Mouse (Mus musculus) mammary gland, adult 2 months (tissue): ENCODE data around the gene Slc35g3. TPM values are rescaled to one million over a fixed set of nuclear protein-coding genes. Genes with fewer than 3 reads are reported as not detected.

Source experiments
- polyA plus RNA-seq: library from polyadenylated mRNA; depleted of rRNA; stranded (reverse); fragments of >200 nt; gene quantifications from 2 replicates; pipeline ENCODE4 v1.2.3, GENCODE M21; 2012; ENCODE audit warnings: low replicate concordance; rRNA removed

Slc35g3 gene
- polyA plus RNA-seq, result not detected in 2 replicates

GRCm38 (mm10) chr11:69761868-69762267 lies at the start of gene Slc35g3:
Slc35g3 (minus strand) TSS chr11:69761968.

DNA sequence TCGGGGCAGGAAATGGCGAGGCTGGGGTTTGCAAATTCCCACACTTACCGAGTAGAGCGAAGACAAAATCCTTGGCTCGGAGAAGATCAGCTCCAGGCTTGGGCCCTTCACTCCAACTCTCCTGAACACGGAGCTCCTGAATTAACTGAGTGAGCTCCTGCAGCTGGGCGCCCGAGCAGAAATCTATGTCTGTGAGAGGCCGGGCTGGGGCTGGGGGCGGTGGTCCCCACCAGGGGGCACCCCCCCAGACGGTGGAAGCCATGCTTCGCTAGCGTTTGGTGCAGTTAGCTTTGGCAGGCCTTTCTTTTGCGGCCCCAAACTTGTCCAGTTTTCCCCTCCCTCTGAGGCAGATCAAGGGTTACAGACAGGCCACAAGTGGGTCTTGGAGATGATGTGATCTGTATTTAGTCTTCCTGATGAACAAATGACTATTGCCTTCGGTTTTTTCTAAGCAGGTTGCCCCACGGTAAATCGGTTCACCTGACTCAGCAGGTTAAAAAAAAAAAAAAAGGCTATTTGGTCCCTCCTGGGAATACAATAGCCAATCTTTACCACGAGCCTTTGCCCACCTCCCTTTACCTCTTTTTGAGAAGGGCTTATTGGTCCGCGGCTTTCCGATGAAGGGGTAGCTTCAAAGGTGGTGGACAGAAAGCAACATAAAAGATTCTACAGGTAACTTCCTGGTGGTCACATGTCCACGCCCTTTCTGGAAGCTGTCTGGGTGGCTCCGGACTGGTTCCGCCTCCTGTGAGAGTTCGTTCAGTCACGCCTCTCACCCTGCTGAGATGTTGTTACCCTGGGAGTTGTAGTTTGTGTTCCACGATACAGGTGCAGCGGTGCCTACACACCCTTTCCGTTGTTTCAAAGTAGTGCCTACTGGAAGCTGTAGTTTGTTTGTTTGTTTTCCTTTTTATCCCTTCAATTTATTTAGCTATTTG lies 43.5 kb upstream of the Slc35g3 start, which contains the start of gene Tmem102:
Gene Tmem102, minus strand, starts transcription at position 653 of the 938 bp plus-strand sequence.

GRCm38 (mm10) chr11:69801379-69801977 lies 39.7 kb upstream of the Slc35g3 start, which contains the start of gene Fgf11:
Fgf11 (minus strand) TSS chr11:69801857.

GRCm38 (mm10) chr11:69795168-69795982 lies 33.6 kb upstream of the Slc35g3 start, which contains the start of gene Chrnb1:
Chrnb1 (minus strand) TSS chr11:69795943.

GRCm38 (mm10) chr11:69765221-69766125 lies 3.7 kb upstream of the Slc35g3 start, which contains the start of gene Zbtb4:
Zbtb4 (plus strand) TSS chr11:69765912.

DNA sequence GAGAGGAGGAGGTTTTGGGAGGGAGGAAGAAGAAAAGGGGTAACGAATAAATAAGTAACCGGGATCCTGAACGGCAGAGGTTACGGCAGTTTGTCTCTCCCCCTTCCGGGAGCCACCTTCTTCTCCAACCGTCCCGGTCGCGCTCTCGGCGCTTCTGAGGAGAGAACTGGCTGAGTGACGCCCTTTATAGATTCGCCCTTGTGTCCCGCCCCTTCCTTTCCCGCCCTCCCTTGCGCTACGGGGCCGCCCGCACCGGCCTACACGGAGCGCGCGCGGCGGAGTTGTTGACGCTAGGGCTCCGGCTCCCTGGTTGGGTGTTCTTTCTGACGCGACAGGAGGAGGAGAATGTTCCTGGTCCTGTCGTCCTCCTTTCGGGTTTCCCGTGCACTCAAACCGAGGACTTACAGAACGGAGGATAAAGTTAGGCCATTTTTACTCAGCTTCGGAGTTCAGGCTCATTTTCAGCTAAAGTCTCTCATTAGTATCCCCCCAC lies 3.2 kb downstream of the Slc35g3 start, which contains the start of gene Polr2a:
Gene Polr2a, minus strand, starts transcription at position 160 of the 493 bp plus-strand sequence.

Other genes starting within 250 kb of the Slc35g3 start
- gene Dnah2, start 212.9 kb downstream of the Slc35g3 start, polyA plus RNA-seq, result 0.20 and 0.27 TPM in 2 replicates
- gene Efnb3, start 201.8 kb downstream of the Slc35g3 start, polyA plus RNA-seq, result 1.1 and 2.5 TPM in 2 replicates
- gene Wrap53, start 181.7 kb downstream of the Slc35g3 start, polyA plus RNA-seq, result 19.0 and 19.8 TPM in 2 replicates
- 122 and 145 TPM in 2 replicates for gene Trp53, start 181.6 kb downstream of the Slc35g3 start, polyA plus RNA-seq
- 11.6 and 60.5 TPM in 2 replicates for gene Atp1b2, start 156.0 kb downstream of the Slc35g3 start, polyA plus RNA-seq
- gene Shbg, start 144.1 kb downstream of the Slc35g3 start, polyA plus RNA-seq, result 0.08 TPM in 1 of 2 replicates, not detected in the other
- 2.1 and 6.7 TPM in 2 replicates for gene Sat2, start 139.9 kb downstream of the Slc35g3 start, polyA plus RNA-seq
- gene Fxr2, start 129.0 kb downstream of the Slc35g3 start, polyA plus RNA-seq, result 50.5 and 57.2 TPM in 2 replicates
- 0.66 and 1.1 TPM in 2 replicates for gene Sox15, start 106.7 kb downstream of the Slc35g3 start, polyA plus RNA-seq
- 139 and 176 TPM in 2 replicates for gene Mpdu1, start 99.3 kb downstream of the Slc35g3 start, polyA plus RNA-seq
- gene Cd68, start 95.8 kb downstream of the Slc35g3 start, polyA plus RNA-seq, result 76.8 and 80.0 TPM in 2 replicates
- 199 and 324 TPM in 2 replicates for gene Eif4a1, start 89.5 kb downstream of the Slc35g3 start, polyA plus RNA-seq
- 40.2 and 91.5 TPM in 2 replicates for gene Senp3, start 79.9 kb downstream of the Slc35g3 start, polyA plus RNA-seq
- gene Tnfsf13, start 76.2 kb downstream of the Slc35g3 start, polyA plus RNA-seq, result 5.2 and 9.5 TPM in 2 replicates
- 48.2 and 64.3 TPM in 2 replicates for gene Tnfsf12, start 66.1 kb downstream of the Slc35g3 start, polyA plus RNA-seq
- gene Tnfsfm13, start 65.9 kb downstream of the Slc35g3 start, polyA plus RNA-seq, result 8.4 and 11.1 TPM in 2 replicates
- 18.0 and 27.0 TPM in 2 replicates for gene Polr2a, start 3.3 kb downstream of the Slc35g3 start, polyA plus RNA-seq
- 47.2 and 88.9 TPM in 2 replicates for gene Zbtb4, start 3.9 kb upstream of the Slc35g3 start, polyA plus RNA-seq
- gene Chrnb1, start 34.0 kb upstream of the Slc35g3 start, polyA plus RNA-seq, result 14.0 and 38.5 TPM in 2 replicates
- 11.4 and 13.5 TPM in 2 replicates for gene Fgf11, start 39.9 kb upstream of the Slc35g3 start, polyA plus RNA-seq
- gene Tmem102, start 43.7 kb upstream of the Slc35g3 start, polyA plus RNA-seq, result 4.5 and 10.8 TPM in 2 replicates
- gene Gm39566, start 53.3 kb upstream of the Slc35g3 start, polyA plus RNA-seq, result not detected in 2 replicates
- not detected in 2 replicates for gene Spem2, start 56.5 kb upstream of the Slc35g3 start, polyA plus RNA-seq
- 0.19 and 0.35 TPM in 2 replicates for gene Spem1, start 60.2 kb upstream of the Slc35g3 start, polyA plus RNA-seq
- gene Nlgn2, start 75.8 kb upstream of the Slc35g3 start, polyA plus RNA-seq, result 23.5 and 39.4 TPM in 2 replicates
- 180 and 280 TPM in 2 replicates for gene Tmem256, start 76.5 kb upstream of the Slc35g3 start, polyA plus RNA-seq
- gene Plscr3, start 84.4 kb upstream of the Slc35g3 start, polyA plus RNA-seq, result 125 and 161 TPM in 2 replicates
- gene Tnk1, start 96.8 kb upstream of the Slc35g3 start, polyA plus RNA-seq, result 11.8 and 14.1 TPM in 2 replicates
- gene Tmem95, start 116.0 kb upstream of the Slc35g3 start, polyA plus RNA-seq, result not detected in 2 replicates
- 11.8 and 13.5 TPM in 2 replicates for gene Kctd11, start 119.4 kb upstream of the Slc35g3 start, polyA plus RNA-seq
- 40.3 and 80.4 TPM in 2 replicates for gene Acap1, start 133.6 kb upstream of the Slc35g3 start, polyA plus RNA-seq
- gene 2810408A11Rik, start 139.0 kb upstream of the Slc35g3 start, polyA plus RNA-seq, result 0.80 and 1.1 TPM in 2 replicates
- 44.0 and 45.9 TPM in 2 replicates for gene Neurl4, start 139.1 kb upstream of the Slc35g3 start, polyA plus RNA-seq
- 130 and 139 TPM in 2 replicates for gene Gps2, start 151.9 kb upstream of the Slc35g3 start, polyA plus RNA-seq
- gene Eif5a, start 160.0 kb upstream of the Slc35g3 start, polyA plus RNA-seq, result 301 and 469 TPM in 2 replicates
- 24.9 and 28.8 TPM in 2 replicates for gene Ybx2, start 173.8 kb upstream of the Slc35g3 start, polyA plus RNA-seq
- gene Slc2a4, start 186.2 kb upstream of the Slc35g3 start, polyA plus RNA-seq, result 238 and 400 TPM in 2 replicates
- 18.2 and 18.6 TPM in 2 replicates for gene Cldn7, start 202.8 kb upstream of the Slc35g3 start, polyA plus RNA-seq
- 110 and 163 TPM in 2 replicates for gene Ctdnep1, start 219.2 kb upstream of the Slc35g3 start, polyA plus RNA-seq
- gene Elp5, start 220.5 kb upstream of the Slc35g3 start, polyA plus RNA-seq, result 55.0 and 105 TPM in 2 replicates
- 358 and 921 TPM in 2 replicates for gene Gabarap, start 229.2 kb upstream of the Slc35g3 start, polyA plus RNA-seq
- gene Phf23, start 233.8 kb upstream of the Slc35g3 start, polyA plus RNA-seq, result 21.3 and 23.1 TPM in 2 replicates
- gene Dvl2, start 238.6 kb upstream of the Slc35g3 start, polyA plus RNA-seq, result 15.5 and 26.3 TPM in 2 replicates